Mouse (Mus musculus) kidney, postnatal 0 days (tissue): ENCODE measurements around the gene B230104I21Rik. TPM values are rescaled to one million over a fixed set of nuclear protein-coding genes. Genes with fewer than 3 reads are reported as not detected.
A peak's percentile ranks its signal among the peaks of the same experiment; 100 is the strongest.

Source experiments
- ATAC-seq: fragments of 200-750 bp; cut with Nextera tagmentation; replicated peaks from 2 replicates; pipeline ENCODE4 v1.8.0; 2017; ENCODE audit warnings: low read depth, moderate number of reproducible peaks, moderate TSS enrichment, moderate library complexity; ENCODE audit not compliant: low FRiP score
- DNase-seq: peaks from one replicate; pipeline ENCODE4 v3.0.0-alpha.2; 2016; ENCODE audit warnings: low spot score
- H3K27ac ChIP-seq: fragments of 300-500 bp; sonication (generic); 2 replicates; pipeline ENCODE4 v1.5.1; 2014; ENCODE audit warnings: mild to moderate bottlenecking
- H3K27me3 ChIP-seq: fragments of 300-500 bp; sonication (generic); 2 replicates; pipeline ENCODE4 v1.6.1; 2014; ENCODE audit warnings: low read length, mixed read lengths; ENCODE audit not compliant: insufficient read depth
- H3K36me3 ChIP-seq: fragments of 300-500 bp; sonication (generic); 2 replicates; pipeline ENCODE4 v1.6.1; 2014; ENCODE audit warnings: low read length, mixed read lengths; ENCODE audit not compliant: insufficient read depth
- H3K4me1 ChIP-seq: fragments of 300-500 bp; sonication (generic); replicated peaks from 2 replicates; pipeline ENCODE4 v1.6.1; 2014; ENCODE audit warnings: antibody characterized with exemption, low read length, mixed read lengths; ENCODE audit not compliant: insufficient read depth
- H3K4me2 ChIP-seq: fragments of 300-500 bp; sonication (generic); 2 replicates; pipeline ENCODE4 v1.6.1; 2014; ENCODE audit warnings: mild to moderate bottlenecking, low read length, moderate library complexity, mixed read lengths
- H3K4me3 ChIP-seq: fragments of 300-500 bp; sonication (generic); replicated peaks from 2 replicates; pipeline ENCODE4 v1.5.1; 2014; ENCODE audit warnings: low read depth, low read length
- H3K9ac ChIP-seq: fragments of 300-500 bp; sonication (generic); 2 replicates; pipeline ENCODE4 v1.6.1; 2014; ENCODE audit warnings: low read depth, low read length
- H3K9me3 ChIP-seq: fragments of 300-500 bp; sonication (generic); replicated peaks from 2 replicates; pipeline ENCODE4 v1.6.1; 2016; ENCODE audit warnings: low read length, inconsistent platforms, mixed read lengths
- CTCF ChIP-seq: IDR thresholded peaks from 2 replicates; pipeline ENCODE4 v1.5.1; 2016; ENCODE audit warnings: antibody characterized with exemption, low read depth, mild to moderate bottlenecking, moderate library complexity
- WGBS: fragments of 180-500 bp; shearing (Covaris S2); extraction: QIAGEN DNeasy Blood & Tissue Kit; methylation state at CpG from one replicate; pipeline ENCODE4 v1.1.7; 2014; 5-methylcytosine and 5-hydroxymethylcytosine counted together
- polyA plus RNA-seq: library from polyadenylated mRNA; unstranded; fragments of >200 nt; fragmentation: Nextera tagmentation; extraction: Ambion mirVana; gene quantifications from 2 replicates; pipeline ENCODE4 v1.2.1, GENCODE M21; 2015

B230104I21Rik gene
- polyA plus RNA-seq, 1 experiment from 2014 or later: not detected

DNA sequence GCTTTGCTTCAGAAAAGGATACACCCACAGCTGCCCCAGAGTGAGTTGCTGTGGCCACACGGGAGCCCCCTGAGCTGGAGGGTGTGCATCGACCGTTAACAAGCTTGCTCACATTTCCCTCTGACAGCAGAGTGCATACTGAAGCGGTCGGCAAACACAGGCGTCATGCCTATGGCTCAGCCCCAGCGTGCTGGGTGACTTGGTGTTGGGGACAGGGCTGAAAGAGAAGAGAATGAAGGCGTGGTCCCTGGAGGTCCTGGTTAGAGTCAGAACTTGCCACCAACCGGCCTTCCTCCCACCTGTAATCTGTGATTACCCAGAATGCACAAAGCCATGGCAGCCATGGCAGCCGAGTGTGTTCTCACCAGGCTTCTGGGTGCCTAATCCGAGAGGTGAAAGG lies 22.9 kb downstream of the B230104I21Rik start:
- no peak for TF ChIP-seq CTCF
- Histone ChIP-seq H3K27me3 (peaks cover 20% of the 10 kb centered on the region), H3K9me3 (no peaks in the 10 kb centered on the region), H3K4me2 (no peak overlapping the region), H3K27ac (no peak overlapping the region), H3K4me1 (no peaks in the 10 kb centered on the region), H3K9ac (no peak overlapping the region), H3K4me3 (no peak overlapping the region), H3K36me3 (no peaks in the 10 kb centered on the region)
- DNase-seq (no peak), ATAC-seq (no peak)
- 44% methylated on average over 11 of the region's 11 CpGs for WGBS

- H3K4me2 ChIP-seq: no peak overlapping the region
- no peak for TF ChIP-seq CTCF
- ATAC-seq: no peak
Measured at GRCm38 (mm10) chr4:154359762-154360300, 23.9 kb downstream of the B230104I21Rik start.

GRCm38 (mm10) chr4:154360441-154360840 lies 24.5 kb downstream of the B230104I21Rik start:
- WGBS: 87% methylated on average over 6 of the region's 7 CpGs
- H3K27ac ChIP-seq: no peak overlapping the region
- no peak for ATAC-seq

More at GRCm38 (mm10) chr4:154359762-154360300, 23.9 kb downstream of the B230104I21Rik start:
- H3K4me3 ChIP-seq: no peak overlapping the region
- DNase-seq: no peak
- no peak overlapping the region for H3K9ac ChIP-seq
- WGBS: 69% methylated on average over 9 of the region's 9 CpGs
- H3K27me3 ChIP-seq: peaks cover 13% of the 10 kb centered on the region; the same call in 1 of the 2 replicates
- H3K36me3 ChIP-seq: no peaks in the 10 kb centered on the region
- H3K27ac ChIP-seq: peak overlapping the region; percentile 47; the same call in 1 of the 2 replicates
- H3K9me3 ChIP-seq: no peaks in the 10 kb centered on the region
- no peaks in the 10 kb centered on the region for H3K4me1 ChIP-seq

DNA sequence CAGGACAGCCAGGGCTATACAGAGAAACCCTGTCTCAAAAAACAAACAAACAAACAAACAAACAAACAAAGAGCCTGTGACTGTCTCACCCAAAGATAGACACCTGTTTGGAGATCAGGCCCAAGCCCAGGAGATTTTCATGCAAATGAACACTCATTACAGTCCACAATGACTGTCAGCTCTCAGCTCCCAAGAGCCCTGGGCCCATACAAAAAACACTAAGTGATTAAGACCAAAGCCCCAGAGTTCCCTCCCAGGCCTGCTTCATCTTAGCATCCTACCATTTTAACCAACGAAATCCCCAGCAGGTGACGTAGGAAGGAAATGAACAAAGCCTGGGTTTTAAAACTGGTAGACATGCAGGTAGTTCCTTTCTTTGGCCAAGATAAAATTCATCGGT lies 24.9 kb downstream of the B230104I21Rik start:
- H3K27me3 ChIP-seq: peaks cover 13% of the 10 kb centered on the region; the same call in 1 of the 2 replicates
- H3K27ac ChIP-seq: no peak overlapping the region
- no peak for ATAC-seq
- no peak for TF ChIP-seq CTCF
- H3K9ac ChIP-seq: no peak overlapping the region
- no peak overlapping the region for H3K4me3 ChIP-seq
- H3K9me3 ChIP-seq: no peaks in the 10 kb centered on the region
- WGBS: 90% methylated on average over 3 of the region's 3 CpGs
- no peaks in the 10 kb centered on the region for H3K4me1 ChIP-seq
- no peak overlapping the region for H3K4me2 ChIP-seq
- no peak for DNase-seq
- H3K36me3 ChIP-seq: no peaks in the 10 kb centered on the region

More at GRCm38 (mm10) chr4:154360441-154360840, 24.5 kb downstream of the B230104I21Rik start:
- Histone ChIP-seq H3K4me3 (no peak overlapping the region), H3K4me2 (no peak overlapping the region), H3K9me3 (no peaks in the 10 kb centered on the region), H3K9ac (no peak overlapping the region), H3K36me3 (no peaks in the 10 kb centered on the region), H3K4me1 (no peaks in the 10 kb centered on the region), H3K27me3 (peaks cover 13% of the 10 kb centered on the region; the same call in 1 of the 2 replicates)
- DNase-seq: no peak
- TF ChIP-seq CTCF: no peak

DNA sequence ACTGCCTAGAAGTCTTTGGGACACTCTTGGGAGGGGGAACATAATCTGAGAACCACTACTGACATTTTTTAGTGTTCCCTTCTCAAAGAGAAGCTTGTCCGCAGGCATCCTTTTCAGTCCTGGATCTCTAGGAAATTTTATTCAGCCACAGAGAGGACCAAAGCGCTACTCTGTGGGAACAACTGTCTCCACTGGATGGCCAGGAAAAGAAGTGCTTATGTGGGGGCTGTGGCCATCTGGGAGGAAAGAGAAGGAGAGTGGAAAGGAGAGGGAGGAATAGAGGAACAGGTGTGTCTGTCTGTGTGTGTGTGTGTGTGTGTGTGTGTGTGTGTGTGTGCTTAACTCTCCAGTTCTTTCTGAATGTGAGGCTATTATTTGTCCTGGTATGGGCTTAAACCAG lies 28.8 kb downstream of the B230104I21Rik start:
- 87% methylated on average over 2 of the region's 2 CpGs for WGBS
- Histone ChIP-seq H3K9me3 (no peaks in the 10 kb centered on the region), H3K27ac (no peak overlapping the region), H3K27me3 (0 out of 2 replicates have a peak, but pooled peaks cover under 1% of the 10 kb centered on the region), H3K4me3 (no peak overlapping the region), H3K36me3 (no peaks in the 10 kb centered on the region), H3K4me1 (no peaks in the 10 kb centered on the region), H3K4me2 (no peak overlapping the region), H3K9ac (no peak overlapping the region)
- ATAC-seq: no peak
- no peak for DNase-seq
- TF ChIP-seq CTCF: no peak

DNA sequence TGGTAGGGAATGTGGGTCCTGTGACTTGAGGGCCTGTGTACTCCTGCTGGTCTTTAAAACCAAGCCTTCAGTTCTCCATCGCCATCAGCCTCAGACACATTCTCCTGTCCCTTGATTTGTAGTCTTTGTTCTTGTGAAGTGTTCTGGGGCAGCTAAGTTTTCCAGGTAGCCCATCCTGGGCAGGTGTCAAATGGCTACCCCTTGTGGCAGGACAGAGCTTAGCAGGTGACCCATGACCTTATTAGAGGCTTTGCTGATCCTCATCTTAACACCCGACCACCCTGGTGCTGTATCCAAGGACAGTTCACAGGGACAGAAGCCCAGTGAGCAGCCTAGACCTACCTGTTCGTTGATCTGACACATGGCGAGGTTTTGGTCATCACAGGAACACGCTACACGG lies 30.9 kb downstream of the B230104I21Rik start:
- H3K9me3 ChIP-seq: no peaks in the 10 kb centered on the region
- TF ChIP-seq CTCF: peak; percentile 24; the same call in 1 of the 2 replicates
- 77% methylated on average over 6 of the region's 6 CpGs for WGBS
- no peaks in the 10 kb centered on the region for H3K4me1 ChIP-seq
- no peak overlapping the region for H3K27ac ChIP-seq
- H3K4me2 ChIP-seq: no peak overlapping the region
- no peak for DNase-seq
- no peak for ATAC-seq
- H3K9ac ChIP-seq: no peak overlapping the region
- no peaks in the 10 kb centered on the region for H3K27me3 ChIP-seq
- H3K36me3 ChIP-seq: no peaks in the 10 kb centered on the region
- H3K4me3 ChIP-seq: no peak overlapping the region

DNA sequence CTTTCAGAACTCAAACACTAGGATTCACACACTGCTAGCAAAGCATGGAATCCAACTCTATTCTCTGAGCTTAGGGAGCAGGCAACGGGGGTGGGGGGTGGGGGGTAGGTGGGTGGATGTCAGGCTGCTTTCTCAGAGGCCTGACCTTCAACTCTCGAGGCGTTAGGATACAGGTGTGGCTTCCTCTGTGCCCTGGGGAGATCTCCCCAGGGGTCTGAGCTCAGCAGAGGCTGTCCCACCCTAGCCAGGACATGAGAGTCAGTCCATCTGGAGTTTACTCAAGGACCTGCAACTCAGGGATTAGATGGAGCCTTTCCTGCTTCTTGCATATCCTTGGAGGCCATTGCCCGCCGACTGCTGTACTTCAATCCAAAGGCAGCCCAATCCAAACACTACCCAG lies 33.2 kb downstream of the B230104I21Rik start:
- Histone ChIP-seq H3K9ac (no peak overlapping the region), H3K4me3 (no peak overlapping the region), H3K27me3 (no peaks in the 10 kb centered on the region), H3K4me2 (no peak overlapping the region), H3K27ac (no peak overlapping the region), H3K36me3 (no peaks in the 10 kb centered on the region), H3K9me3 (no peaks in the 10 kb centered on the region), H3K4me1 (no peaks in the 10 kb centered on the region)
- 61% methylated on average over 5 of the region's 5 CpGs for WGBS
- ATAC-seq (no peak), DNase-seq (no peak)
- no peak for TF ChIP-seq CTCF
